Mouse (Mus musculus): ENCODE data around the gene 4930519G04Rik. TPM values are rescaled to one million over a fixed set of nuclear protein-coding genes. Genes with fewer than 3 reads are reported as not detected.
A peak's percentile ranks its signal among the peaks of the same experiment; 100 is the strongest.

4930519G04Rik gene
- polyA plus RNA-seq, 1 experiment from 2014 or later = not detected

- Histone ChIP-seq H3K27ac (replicated peaks; ENCODE audit: low read depth, low read length) (no peak overlapping the region), H3K9ac (ENCODE audit: low read depth, low read length) (no peak overlapping the region), H3K9me3 (ENCODE audit: control insufficient read depth, low read length) (no peaks in the 10 kb centered on the region)
Observed at GRCm38 (mm10) chr5:114808385-114808784, 45.1 kb upstream of the 4930519G04Rik start.

GRCm38 (mm10) chr5:114809181-114809756 is 44.2 kb upstream of the 4930519G04Rik start:
- Histone ChIP-seq H3K27me3 (replicated peaks; ENCODE audit: control insufficient read depth, insufficient read depth, low read length) (no peaks in the 10 kb centered on the region), H3K27ac (replicated peaks; ENCODE audit: low read depth, low read length) (no peak overlapping the region), H3K4me3 (ENCODE audit: low read depth, low read length) (no peak overlapping the region), H3K4me2 (ENCODE audit: low read depth, low read length) (no peak overlapping the region), H3K9ac (ENCODE audit: low read depth, low read length) (no peak overlapping the region; the same call in 1 of the 2 replicates), H3K9me3 (ENCODE audit: control insufficient read depth, low read length) (no peaks in the 10 kb centered on the region), H3K4me1 (ENCODE audit: control insufficient read depth, insufficient read depth, low read length) (peaks cover 4% of the 10 kb centered on the region; the same call in 1 of the 2 replicates), H3K36me3 (ENCODE audit: control insufficient read depth, insufficient read depth, low read length) (peaks cover 40% of the 10 kb centered on the region)
- no peak for ATAC-seq (ENCODE audit: low read depth)
- DNase-seq (ENCODE audit: low spot score) = no peak
- WGBS = 79% methylated on average over 10 of the region's 10 CpGs

More at GRCm38 (mm10) chr5:114808385-114808784, 45.1 kb upstream of the 4930519G04Rik start:
- Histone ChIP-seq H3K4me2 (ENCODE audit: low read depth, low read length) (no peak overlapping the region), H3K27me3 (replicated peaks; ENCODE audit: control insufficient read depth, insufficient read depth, low read length) (no peaks in the 10 kb centered on the region), H3K4me1 (ENCODE audit: control insufficient read depth, insufficient read depth, low read length) (peaks cover 4% of the 10 kb centered on the region; the same call in 1 of the 2 replicates), H3K4me3 (ENCODE audit: low read depth, low read length) (no peak overlapping the region), H3K36me3 (ENCODE audit: control insufficient read depth, insufficient read depth, low read length) (peaks cover 49% of the 10 kb centered on the region)
- no peak for DNase-seq (ENCODE audit: low spot score)
- no peak for ATAC-seq (ENCODE audit: low read depth)
- 65% methylated on average over 8 of the region's 8 CpGs for WGBS

GRCm38 (mm10) chr5:114809826-114810225 is 43.6 kb upstream of the 4930519G04Rik start:
- no peak for ATAC-seq (ENCODE audit: low read depth)
- 96% methylated on average over 5 of the region's 5 CpGs for WGBS

DNA sequence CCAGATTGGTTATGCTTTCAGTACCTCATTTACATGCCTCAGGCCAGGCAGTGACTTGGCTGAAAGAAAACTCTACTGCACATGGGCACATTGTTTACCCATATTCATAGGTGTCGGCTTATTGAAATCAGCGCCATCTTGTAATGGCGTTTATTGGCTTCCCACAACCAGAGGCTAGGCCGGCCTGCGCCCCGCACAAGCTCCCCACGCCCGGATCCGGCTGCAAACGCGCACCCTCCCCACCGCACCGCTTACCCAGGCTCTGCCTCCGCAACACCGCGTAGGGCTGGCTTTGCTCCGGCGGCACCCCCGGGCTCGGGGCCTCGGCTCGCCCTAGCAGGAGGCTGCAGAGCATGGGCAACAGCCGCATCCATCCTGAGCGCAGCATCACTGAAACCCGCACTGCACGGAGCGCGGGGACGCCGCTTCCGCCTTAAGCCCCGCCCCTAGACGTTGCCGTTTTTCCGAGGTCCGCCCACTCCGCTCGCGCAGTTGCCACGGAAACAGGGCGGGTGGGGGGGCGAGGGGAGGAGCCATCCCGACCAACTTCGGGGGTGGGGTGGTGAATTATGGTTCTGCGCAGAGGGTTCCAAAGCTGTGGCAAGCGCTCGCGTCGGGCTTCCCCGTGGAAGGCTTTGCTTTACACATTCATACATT is 39.8 kb upstream of the 4930519G04Rik start:
- peaks cover 4% of the 10 kb centered on the region; the same call in 1 of the 2 replicates for H3K4me1 ChIP-seq (ENCODE audit: control insufficient read depth, insufficient read depth, low read length)
- H3K9ac ChIP-seq (ENCODE audit: low read depth, low read length) = peak overlapping the region; percentile 88
- H3K27me3 ChIP-seq (replicated peaks; ENCODE audit: control insufficient read depth, insufficient read depth, low read length) = no peaks in the 10 kb centered on the region
- peaks cover 12% of the 10 kb centered on the region for H3K36me3 ChIP-seq (ENCODE audit: control insufficient read depth, insufficient read depth, low read length)
- ATAC-seq (ENCODE audit: low read depth) (peak; percentile 96), DNase-seq (ENCODE audit: low spot score) (peak; percentile 94)
- H3K4me3 ChIP-seq (ENCODE audit: low read depth, low read length) = peak overlapping the region; percentile 90
- H3K9me3 ChIP-seq (ENCODE audit: control insufficient read depth, low read length) = 0 out of 2 replicates have a peak, but pooled peaks cover 6% of the 10 kb centered on the region
- under 1% methylated on average over 42 of the region's 50 CpGs for WGBS
- peak overlapping the region; percentile 56 for H3K4me2 ChIP-seq (ENCODE audit: low read depth, low read length)
- peak overlapping the region; percentile 90 for H3K27ac ChIP-seq (replicated peaks; ENCODE audit: low read depth, low read length)

More at GRCm38 (mm10) chr5:114809826-114810225, 43.6 kb upstream of the 4930519G04Rik start:
- no peak overlapping the region for H3K4me3 ChIP-seq (ENCODE audit: low read depth, low read length)
- no peak overlapping the region for H3K9ac ChIP-seq (ENCODE audit: low read depth, low read length)
- H3K27ac ChIP-seq (replicated peaks; ENCODE audit: low read depth, low read length) = no peak overlapping the region
- no peak for DNase-seq (ENCODE audit: low spot score)
- peaks cover 4% of the 10 kb centered on the region; the same call in 1 of the 2 replicates for H3K4me1 ChIP-seq (ENCODE audit: control insufficient read depth, insufficient read depth, low read length)
- no peak overlapping the region for H3K4me2 ChIP-seq (ENCODE audit: low read depth, low read length)
- no peaks in the 10 kb centered on the region for H3K27me3 ChIP-seq (replicated peaks; ENCODE audit: control insufficient read depth, insufficient read depth, low read length)
- H3K9me3 ChIP-seq (ENCODE audit: control insufficient read depth, low read length) = no peaks in the 10 kb centered on the region
- peaks cover 35% of the 10 kb centered on the region for H3K36me3 ChIP-seq (ENCODE audit: control insufficient read depth, insufficient read depth, low read length)

DNA sequence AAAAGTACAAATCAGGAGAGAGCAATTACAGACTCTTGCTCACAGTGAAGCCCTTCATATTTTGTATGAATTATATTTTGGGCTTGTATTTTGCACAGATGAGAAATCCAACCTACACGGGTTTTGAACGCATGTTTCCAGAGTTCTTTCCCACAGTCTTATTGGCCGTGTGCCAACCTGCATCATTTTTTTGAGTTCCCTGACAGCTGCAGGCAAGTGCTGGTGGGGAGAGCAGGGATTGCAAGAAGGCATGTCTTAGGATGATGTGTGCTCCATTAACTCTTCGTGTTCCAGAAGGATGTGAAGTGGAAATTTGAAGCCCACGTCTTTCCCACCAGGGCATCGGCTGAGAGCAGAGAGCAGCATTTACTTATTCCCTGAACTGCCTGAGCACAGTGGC is 36.9 kb upstream of the 4930519G04Rik start:
- DNase-seq (ENCODE audit: low spot score) (peak; percentile 42), ATAC-seq (ENCODE audit: low read depth) (no peak)
- no peaks in the 10 kb centered on the region for H3K27me3 ChIP-seq (replicated peaks; ENCODE audit: control insufficient read depth, insufficient read depth, low read length)
- peaks cover 4% of the 10 kb centered on the region; the same call in 1 of the 2 replicates for H3K4me1 ChIP-seq (ENCODE audit: control insufficient read depth, insufficient read depth, low read length)
- no peak overlapping the region for H3K4me2 ChIP-seq (ENCODE audit: low read depth, low read length)
- H3K27ac ChIP-seq (replicated peaks; ENCODE audit: low read depth, low read length) = no peak overlapping the region
- 0 out of 2 replicates have a peak, but pooled peaks cover 8% of the 10 kb centered on the region for H3K9me3 ChIP-seq (ENCODE audit: control insufficient read depth, low read length)
- H3K4me3 ChIP-seq (ENCODE audit: low read depth, low read length) = no peak overlapping the region
- no peak overlapping the region for H3K9ac ChIP-seq (ENCODE audit: low read depth, low read length)
- H3K36me3 ChIP-seq (ENCODE audit: control insufficient read depth, insufficient read depth, low read length) = peaks cover 5% of the 10 kb centered on the region
- 58% methylated on average over 6 of the region's 6 CpGs for WGBS

DNA sequence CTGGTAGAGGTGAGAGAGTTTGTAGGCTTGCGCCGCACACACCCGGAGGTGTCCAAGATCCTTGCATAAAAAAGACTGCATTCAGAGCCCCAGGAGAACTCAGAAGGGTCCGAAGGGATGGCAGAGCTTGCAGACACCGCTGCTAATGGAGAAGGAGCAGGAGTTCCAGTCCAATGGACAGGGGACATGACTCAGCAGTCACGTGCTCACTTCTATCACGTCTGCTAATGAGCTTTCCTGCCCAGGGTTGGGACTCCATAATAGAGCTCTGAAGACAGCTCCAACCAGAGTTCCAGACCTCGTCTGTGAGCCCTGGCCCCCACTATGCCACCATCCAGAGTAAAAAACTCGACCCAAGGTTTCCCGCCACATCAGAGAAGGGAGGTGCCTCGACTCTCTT is 35.3 kb upstream of the 4930519G04Rik start:
- DNase-seq (ENCODE audit: low spot score) = no peak
- Histone ChIP-seq H3K9me3 (ENCODE audit: control insufficient read depth, low read length) (peaks cover 18% of the 10 kb centered on the region; the same call in 1 of the 2 replicates), H3K4me2 (ENCODE audit: low read depth, low read length) (no peak overlapping the region), H3K9ac (ENCODE audit: low read depth, low read length) (no peak overlapping the region), H3K27me3 (replicated peaks; ENCODE audit: control insufficient read depth, insufficient read depth, low read length) (no peaks in the 10 kb centered on the region), H3K36me3 (ENCODE audit: control insufficient read depth, insufficient read depth, low read length) (peaks cover 7% of the 10 kb centered on the region), H3K27ac (replicated peaks; ENCODE audit: low read depth, low read length) (no peak overlapping the region), H3K4me3 (ENCODE audit: low read depth, low read length) (no peak overlapping the region), H3K4me1 (ENCODE audit: control insufficient read depth, insufficient read depth, low read length) (no peaks in the 10 kb centered on the region)
- WGBS = 83% methylated on average over 11 of the region's 11 CpGs
- no peak for ATAC-seq (ENCODE audit: low read depth)

DNA sequence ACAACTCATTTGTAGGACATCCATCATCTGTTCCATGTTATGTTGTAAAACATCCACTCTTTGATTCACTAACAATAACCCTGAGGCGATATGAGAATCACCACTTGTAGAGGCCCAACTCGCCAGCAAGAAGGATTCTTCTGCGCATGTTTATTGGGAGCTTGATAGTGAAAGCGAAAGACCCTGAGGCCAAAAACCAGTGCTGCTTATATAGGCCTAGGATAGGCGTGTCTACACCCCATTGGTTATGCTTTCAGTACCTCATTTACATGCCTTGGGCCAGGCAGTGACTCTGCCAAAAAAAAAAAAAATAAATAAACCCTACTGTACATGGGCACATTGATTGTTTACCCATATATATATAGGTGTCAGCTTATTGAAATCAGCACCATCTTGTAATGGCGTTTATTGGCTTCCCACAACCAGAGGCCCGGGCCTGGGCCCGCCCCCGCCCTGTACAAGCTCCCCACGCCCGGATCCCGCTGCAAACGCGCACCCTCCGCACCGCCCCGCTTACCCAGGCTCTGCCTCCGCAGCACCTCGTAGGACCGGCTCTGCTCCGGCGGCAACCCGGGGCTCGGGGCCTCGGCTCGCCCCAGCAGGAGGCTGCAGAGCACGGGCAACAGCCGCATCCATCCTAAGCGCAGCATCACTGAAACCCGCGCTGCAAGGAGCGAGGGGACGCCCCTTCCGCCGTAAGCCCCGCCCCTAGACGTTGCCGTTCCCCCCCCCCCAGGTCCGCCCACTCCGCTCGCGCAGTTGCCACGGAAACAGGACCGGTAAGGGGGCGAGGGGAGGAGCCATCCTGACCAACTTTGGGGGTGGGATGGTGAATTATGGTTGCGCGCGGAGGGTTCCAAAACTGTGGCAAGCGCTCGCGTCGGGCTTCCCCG is 30.4 kb upstream of the 4930519G04Rik start, which contains the start of gene 1500011B03Rik:
Gene 1500011B03Rik, minus strand, starts transcription at position 673 of the 893 bp plus-strand sequence.
- ATAC-seq (ENCODE audit: low read depth) = peak; percentile 88
- Histone ChIP-seq H3K4me2 (ENCODE audit: low read depth, low read length) (peak within 1 kb of the TSS; percentile 53), H3K9ac (ENCODE audit: low read depth, low read length) (peak within 1 kb of the TSS; percentile 65), H3K27ac (replicated peaks; ENCODE audit: low read depth, low read length) (peak within 1 kb of the TSS; percentile 69), H3K4me1 (ENCODE audit: control insufficient read depth, insufficient read depth, low read length) (0 out of 2 replicates have a peak, but pooled peaks cover 3% of the 10 kb centered on the region), H3K36me3 (ENCODE audit: control insufficient read depth, insufficient read depth, low read length) (peaks cover 7% of the 10 kb centered on the region), H3K9me3 (ENCODE audit: control insufficient read depth, low read length) (peaks cover 12% of the 10 kb centered on the region; the same call in 1 of the 2 replicates), H3K27me3 (replicated peaks; ENCODE audit: control insufficient read depth, insufficient read depth, low read length) (no peaks in the 10 kb centered on the region), H3K4me3 (ENCODE audit: low read depth, low read length) (peak within 1 kb of the TSS; percentile 59)
- peak; percentile 93 for DNase-seq (ENCODE audit: low spot score)
- 9% methylated on average over 38 of the region's 53 CpGs for WGBS

DNA sequence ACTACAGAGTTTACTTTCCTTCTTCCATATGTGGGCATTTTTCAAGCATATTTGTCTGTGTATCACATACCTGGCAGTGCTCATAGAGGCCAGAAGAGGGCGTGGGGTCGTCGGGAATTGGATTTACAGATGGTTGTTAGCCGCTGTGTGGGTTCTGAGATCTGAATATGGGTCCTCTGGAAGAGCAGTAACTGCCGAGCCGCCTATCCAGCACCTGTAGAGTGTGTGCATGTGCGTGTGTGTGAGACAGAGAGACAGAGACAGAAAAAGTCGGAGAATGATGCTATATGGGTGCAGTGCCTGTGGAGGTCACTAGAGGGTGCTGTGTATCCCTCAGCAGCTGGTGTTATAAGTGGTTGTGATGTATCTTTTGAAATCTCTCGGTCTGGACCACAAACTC is 29.3 kb upstream of the 4930519G04Rik start:
- no peak for ATAC-seq (ENCODE audit: low read depth)
- 19% methylated on average over 9 of the region's 9 CpGs for WGBS
- Histone ChIP-seq H3K4me2 (ENCODE audit: low read depth, low read length) (0 out of 2 replicates have a peak overlapping the region, but pooled peaks have one; percentile 8), H3K27ac (replicated peaks; ENCODE audit: low read depth, low read length) (no peak overlapping the region), H3K9me3 (ENCODE audit: control insufficient read depth, low read length) (peaks cover 12% of the 10 kb centered on the region; the same call in 1 of the 2 replicates), H3K27me3 (replicated peaks; ENCODE audit: control insufficient read depth, insufficient read depth, low read length) (no peaks in the 10 kb centered on the region), H3K9ac (ENCODE audit: low read depth, low read length) (no peak overlapping the region), H3K4me3 (ENCODE audit: low read depth, low read length) (no peak overlapping the region), H3K4me1 (ENCODE audit: control insufficient read depth, insufficient read depth, low read length) (0 out of 2 replicates have a peak, but pooled peaks cover 3% of the 10 kb centered on the region), H3K36me3 (ENCODE audit: control insufficient read depth, insufficient read depth, low read length) (peaks cover 7% of the 10 kb centered on the region)
- DNase-seq (ENCODE audit: low spot score) = no peak
